Mouse (Mus musculus) adrenal gland, adult (tissue): ENCODE results near the gene 2810408A11Rik.

Source experiments
- DNase-seq, 2 experiments: peaks; one replicate each; pipeline ENCODE4 v3.0.0; 2022 to 2023; ENCODE audit warnings: low spot score in 1 of 2; ENCODE audit not compliant: inconsistent age in 2 of 2

The 2810408A11Rik gene

GRCm38 (mm10) chr11:69900471-69901405, at the start of gene 2810408A11Rik, which contains the start of gene Neurl4:
TSS of gene 2810408A11Rik (minus strand) at chr11:69900987.
TSS of gene Neurl4 (plus strand) at chr11:69901072.
- peak; percentile 92 to 97 for DNase-seq

GRCm38 (mm10) chr11:69948763-69949150, 48.0 kb upstream of the 2810408A11Rik start:
- peak; percentile 88 to 96 for DNase-seq

- peak; percentile 94 to 97 for DNase-seq
Observed at GRCm38 (mm10) chr11:69948066-69948762, 47.4 kb upstream of the 2810408A11Rik start, which contains the start of gene Slc2a4. TSS of gene Slc2a4 (minus strand) at chr11:69948188.

- peak; percentile 70 to 77 for DNase-seq
Observed at GRCm38 (mm10) chr11:69947337-69948065, 46.7 kb upstream of the 2810408A11Rik start.

- peak in 1 of 2 experiments; percentile 40 for DNase-seq
Observed at GRCm38 (mm10) chr11:69945997-69946891, 45.5 kb upstream of the 2810408A11Rik start.

GRCm38 (mm10) chr11:69945216-69945615, 44.4 kb upstream of the 2810408A11Rik start:
- DNase-seq, result peak; percentile 80 to 87

- DNase-seq, result peak in 1 of 2 experiments; percentile 26
Observed at GRCm38 (mm10) chr11:69940962-69941361, 40.2 kb upstream of the 2810408A11Rik start.

GRCm38 (mm10) chr11:69939731-69940130, 38.9 kb upstream of the 2810408A11Rik start:
- no peak for DNase-seq

GRCm38 (mm10) chr11:69939181-69939580, 38.4 kb upstream of the 2810408A11Rik start:
- DNase-seq, result peak in 1 of 2 experiments; percentile 33

- peak in 1 of 2 experiments; percentile 28 for DNase-seq
Observed at GRCm38 (mm10) chr11:69938401-69938979, 37.7 kb upstream of the 2810408A11Rik start.

- DNase-seq, result no peak
Observed at GRCm38 (mm10) chr11:69937834-69938233, 37.0 kb upstream of the 2810408A11Rik start.

GRCm38 (mm10) chr11:69937385-69937784, 36.6 kb upstream of the 2810408A11Rik start:
- peak in 1 of 2 experiments; percentile 65 for DNase-seq

- DNase-seq, result peak in 1 of 2 experiments; percentile 65
Observed at GRCm38 (mm10) chr11:69936714-69937347, 36.0 kb upstream of the 2810408A11Rik start.

GRCm38 (mm10) chr11:69936156-69936555, 35.4 kb upstream of the 2810408A11Rik start:
- DNase-seq, result peak in 1 of 2 experiments; percentile 56

- DNase-seq, result peak; percentile 88 to 95
Observed at GRCm38 (mm10) chr11:69935137-69935879, 34.5 kb upstream of the 2810408A11Rik start, which contains the start of gene Ybx2. TSS of gene Ybx2 (plus strand) at chr11:69935796.

- no peak for DNase-seq
Observed at GRCm38 (mm10) chr11:69934681-69935080, 33.9 kb upstream of the 2810408A11Rik start.

- peak; percentile 89 to 97 for DNase-seq
Observed at GRCm38 (mm10) chr11:69934169-69934568, 33.4 kb upstream of the 2810408A11Rik start.

- DNase-seq, result no peak
Observed at GRCm38 (mm10) chr11:69933066-69933465, 32.3 kb upstream of the 2810408A11Rik start.
